Mouse (Mus musculus) B cell, adult (primary cell): ENCODE results near the gene Wdr54. TPM values are rescaled to one million over a fixed set of nuclear protein-coding genes. Genes with fewer than 3 reads are reported as not detected.

ENCODE experiments used
- total RNA-seq: library from RNA; stranded (reverse); gene quantifications from 4 replicates; pipeline ENCODE4 v1.2.4, GENCODE M21; 2023; ENCODE audit not compliant: inconsistent age

The Wdr54 gene
- total RNA-seq = 1.2 to 2.5 TPM (median 1.3 TPM) in 4 replicates

GRCm38 (mm10) chr6:83156259-83156684, at the start of gene Wdr54, which contains the start of gene 1700003E16Rik:
TSS of gene Wdr54 (minus strand) at chr6:83156397.
TSS of gene 1700003E16Rik (plus strand) at chr6:83156404.

GRCm38 (mm10) chr6:83165607-83166242, 9.5 kb upstream of the Wdr54 start, which contains the start of gene Dctn1:
TSS of gene Dctn1 (plus strand) at chr6:83165920.

GRCm38 (mm10) chr6:83134951-83135513, 21.2 kb downstream of the Wdr54 start, which contains the start of gene Rtkn:
TSS of gene Rtkn (plus strand) at chr6:83135463.

GRCm38 (mm10) chr6:83125331-83125730, 30.9 kb downstream of the Wdr54 start, which contains the start of gene Ino80b:
TSS of gene Ino80b (minus strand) at chr6:83125431.

GRCm38 (mm10) chr6:83120930-83121862, 35.0 kb downstream of the Wdr54 start, which contains the start of gene Wbp1:
TSS of gene Wbp1 (minus strand) at chr6:83121559.

GRCm38 (mm10) chr6:83115011-83115671, 41.1 kb downstream of the Wdr54 start, which contains the start of gene Mogs:
TSS of gene Mogs (plus strand) at chr6:83115496.

GRCm38 (mm10) chr6:83108762-83109668, 47.2 kb downstream of the Wdr54 start, which contains the start of gene Mrpl53:
TSS of gene Mrpl53 (plus strand) at chr6:83109040.

GRCm38 (mm10) chr6:83101316-83101687, 54.9 kb downstream of the Wdr54 start, which contains the start of the genes Ccdc142 and Gm42688:
TSS of gene Ccdc142 (plus strand) at chr6:83101601.
TSS of gene Gm42688 (plus strand) at chr6:83101617.

Other genes with a start within 250 kb of the Wdr54 start
- gene Sema4f, start 216.6 kb downstream of the Wdr54 start, total RNA-seq = 0.24 to 0.64 TPM (median 0.47 TPM) in 4 replicates
- 4.1 to 6.3 TPM (median 4.5 TPM) in 4 replicates for gene M1ap, start 209.5 kb downstream of the Wdr54 start, total RNA-seq
- 27.3 to 33.2 TPM (median 32.8 TPM) in 4 replicates for gene Dok1, start 122.9 kb downstream of the Wdr54 start, total RNA-seq
- gene Loxl3, start 122.2 kb downstream of the Wdr54 start, total RNA-seq = 0.39 to 1.2 TPM (median 0.51 TPM) in 4 replicates
- 361 to 403 TPM (median 382 TPM) in 4 replicates for gene Aup1, start 101.9 kb downstream of the Wdr54 start, total RNA-seq
- gene Htra2, start 101.1 kb downstream of the Wdr54 start, total RNA-seq = 50.0 to 64.9 TPM (median 56.3 TPM) in 4 replicates
- 9.5 to 12.1 TPM (median 10.8 TPM) in 4 replicates for gene Dqx1, start 98.6 kb downstream of the Wdr54 start, total RNA-seq
- not detected in 4 replicates for gene Tlx2, start 86.1 kb downstream of the Wdr54 start, total RNA-seq
- gene Pcgf1, start 78.5 kb downstream of the Wdr54 start, total RNA-seq = 16.8 to 24.7 TPM (median 20.9 TPM) in 4 replicates
- not detected in 4 replicates for gene Lbx2, start 70.0 kb downstream of the Wdr54 start, total RNA-seq
- 15.9 to 23.6 TPM (median 20.1 TPM) in 4 replicates for gene Ccdc142, start 54.8 kb downstream of the Wdr54 start, total RNA-seq
- 12.3 to 14.3 TPM (median 13.3 TPM) in 4 replicates for gene Gm42688, start 54.8 kb downstream of the Wdr54 start, total RNA-seq
- gene Mrpl53, start 47.4 kb downstream of the Wdr54 start, total RNA-seq = 22.1 to 28.8 TPM (median 25.2 TPM) in 4 replicates
- 35.5 to 44.3 TPM (median 37.7 TPM) in 4 replicates for gene Mogs, start 40.9 kb downstream of the Wdr54 start, total RNA-seq
- gene Wbp1, start 34.8 kb downstream of the Wdr54 start, total RNA-seq = 40.0 to 48.2 TPM (median 45.4 TPM) in 4 replicates
- 26.3 to 31.9 TPM (median 30.7 TPM) in 4 replicates for gene Ino80b, start 31.0 kb downstream of the Wdr54 start, total RNA-seq
- gene Rtkn, start 20.9 kb downstream of the Wdr54 start, total RNA-seq = not detected in 4 replicates
- not detected in 4 replicates for gene 1700003E16Rik, start within 50 bp of the Wdr54 start, total RNA-seq
- gene Dctn1, start 9.5 kb upstream of the Wdr54 start, total RNA-seq = 108 to 117 TPM (median 110 TPM) in 4 replicates
- gene Slc4a5, start 63.4 kb upstream of the Wdr54 start, total RNA-seq = not detected in 4 replicates
- 14.9 to 17.3 TPM (median 16.1 TPM) in 4 replicates for gene Mthfd2, start 169.5 kb upstream of the Wdr54 start, total RNA-seq
- gene Mob1a, start 169.6 kb upstream of the Wdr54 start, total RNA-seq = 140 to 161 TPM (median 148 TPM) in 4 replicates
- gene Bola3, start 192.8 kb upstream of the Wdr54 start, total RNA-seq = 34.6 to 47.8 TPM (median 38.6 TPM) in 4 replicates